Mouse (Mus musculus): ENCODE data around the gene Luc7l. TPM values are rescaled to one million over a fixed set of nuclear protein-coding genes. Genes with fewer than 3 reads are reported as not detected.

The Luc7l gene
- total and polyA plus RNA-seq, 3 experiments = 58.4 to 59.2 TPM; not detected in 1

DNA sequence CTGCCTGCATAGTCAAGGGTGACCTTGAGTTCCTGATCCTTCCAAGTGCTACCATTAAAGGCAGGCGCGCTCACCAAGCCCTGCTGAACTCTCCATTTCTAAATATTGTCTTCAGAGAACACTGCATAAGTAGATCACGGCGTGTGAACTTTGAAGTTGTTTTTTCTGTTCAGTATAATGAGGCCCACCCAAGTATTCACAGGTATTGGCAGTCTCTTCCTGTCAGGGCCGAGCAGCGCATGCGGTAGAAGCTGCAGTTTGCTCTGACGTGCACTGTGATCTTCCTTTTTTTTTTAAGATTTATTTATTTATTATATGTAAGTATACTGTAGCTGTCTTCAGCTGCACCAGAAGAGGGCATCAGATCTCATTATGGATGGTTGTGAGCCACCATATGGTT is 18.3 kb upstream of the Luc7l start:
- H3K9me3 ChIP-seq (replicated peaks; ENCODE audit: insufficient read depth, low read length) = no peaks in the 10 kb centered on the region
- TF ChIP-seq MYB (IDR thresholded peaks at IDR 0.05; ENCODE audit: low read depth, low read length) (no peak), USF2 (IDR thresholded peaks at IDR 0.05; ENCODE audit: borderline replicate concordance in 1 of 2, insufficient read depth in 1 of 2, low read depth in 1 of 2, low read length in 2 of 2) (no peak), CHD2 (IDR thresholded peaks at IDR 0.05; ENCODE audit: low read length) (no peak), EP300 (IDR thresholded peaks at IDR 0.05; ENCODE audit: low read depth in 1 of 2, low read length in 2 of 2) (no peak), POLR2AphosphoS2 (IDR thresholded peaks at IDR 0.05; ENCODE audit: low read length) (no peak), TBP (IDR thresholded peaks at IDR 0.05; ENCODE audit: low read depth, low read length) (0 out of 2 replicates have a peak, but pooled peaks have one; percentile 21), GATA1 (IDR thresholded peaks at IDR 0.05; ENCODE audit: low read depth, low read length) (no peak), KAT2A (conservative IDR thresholded peaks at IDR 0.05; ENCODE audit: low read depth, low read length) (no peak), TCF12 (IDR thresholded peaks at IDR 0.05; ENCODE audit: low read depth, low read length) (no peak), E2F4 (IDR thresholded peaks at IDR 0.05; ENCODE audit: borderline replicate concordance, low read depth, low read length) (no peak), ZNF384 (IDR thresholded peaks at IDR 0.05; ENCODE audit: low read depth, low read length) (peak; percentile 39; the same call in 1 of the 2 replicates), RCOR1 (IDR thresholded peaks at IDR 0.05; ENCODE audit: low read depth, low read length) (no peak), BHLHE40 (IDR thresholded peaks at IDR 0.05; ENCODE audit: borderline replicate concordance, low read depth, low read length) (no peak), GABPA (IDR thresholded peaks at IDR 0.05; ENCODE audit: low read depth, low read length) (no peak), HCFC1 (IDR thresholded peaks at IDR 0.05; ENCODE audit: low read depth, low read length) (no peak), JUND (IDR thresholded peaks at IDR 0.05; ENCODE audit: low read depth, low read length) (no peak), CTCF (IDR thresholded peaks at IDR 0.05 in 2 of 3, conservative IDR thresholded peaks at IDR 0.05 in 1 of 3; ENCODE audit: control insufficient read depth in 1 of 3, insufficient read depth in 1 of 3, low read depth in 2 of 3, low read length in 3 of 3, poor library complexity in 1 of 3, severe bottlenecking in 1 of 3) (peak in 2 of 3 experiments; percentile 2 to 10; a peak in 2 of 6 replicates), ZC3H11A (IDR thresholded peaks at IDR 0.05; ENCODE audit: low read depth, low read length) (no peak), NELFE (IDR thresholded peaks at IDR 0.05; ENCODE audit: low read depth, low read length) (no peak), SIN3A (IDR thresholded peaks at IDR 0.05; ENCODE audit: low read length) (no peak), SMC3 (IDR thresholded peaks at IDR 0.05; ENCODE audit: low read depth, low read length) (0 out of 2 replicates have a peak, but pooled peaks have one; percentile 3), ZMIZ1 (IDR thresholded peaks at IDR 0.05; ENCODE audit: low read depth, low read length) (no peak), USF1 (IDR thresholded peaks at IDR 0.05; ENCODE audit: low read depth, low read length) (no peak), UBTF (IDR thresholded peaks at IDR 0.05; ENCODE audit: borderline replicate concordance, insufficient read depth, low read depth, low read length) (no peak)
- DNase-seq (ENCODE audit: low read depth, low spot score) = no peak
- H3K4me3 ChIP-seq (ENCODE audit: control insufficient read depth in 1 of 2, insufficient read depth in 1 of 2, low read depth in 2 of 2, low read length in 2 of 2) = no peak overlapping the region
- H3K4me1 ChIP-seq (ENCODE audit: control insufficient read depth in 1 of 2, insufficient read depth in 2 of 2, low read length in 2 of 2) = peaks cover 8 to 27% of the 10 kb centered on the region in 2 experiments
- H3K79me2 ChIP-seq (ENCODE audit: control insufficient read depth, insufficient read depth, low read length, poor library complexity) = no peaks in the 10 kb centered on the region
- no peak overlapping the region for H3K9ac ChIP-seq (ENCODE audit: control insufficient read depth, low read depth, low read length, poor library complexity, severe bottlenecking)
- H3K27me3 ChIP-seq (ENCODE audit: control insufficient read depth in 1 of 2, insufficient read depth in 2 of 2, low read length in 2 of 2) = no peaks in the 10 kb centered on the region
- peaks cover 0 to 16% of the 10 kb centered on the region in 2 experiments; a peak in 2 of 4 replicates for H3K36me3 ChIP-seq (ENCODE audit: control insufficient read depth in 1 of 2, insufficient read depth in 2 of 2, low read length in 2 of 2)
- no peak overlapping the region for H3K27ac ChIP-seq (ENCODE audit: control insufficient read depth, low read depth, low read length)

All from MEL (cell line).